Mouse (Mus musculus) liver, adult (tissue): ENCODE measurements around the gene Rora.

Experiments
- GATA4 ChIP-seq: IDR thresholded peaks from 2 replicates; pipeline ENCODE4 v1.6.1; 2014; ENCODE audit warnings: mild to moderate bottlenecking, low read length; ENCODE audit not compliant: insufficient replicate concordance

Gene Rora

DNA sequence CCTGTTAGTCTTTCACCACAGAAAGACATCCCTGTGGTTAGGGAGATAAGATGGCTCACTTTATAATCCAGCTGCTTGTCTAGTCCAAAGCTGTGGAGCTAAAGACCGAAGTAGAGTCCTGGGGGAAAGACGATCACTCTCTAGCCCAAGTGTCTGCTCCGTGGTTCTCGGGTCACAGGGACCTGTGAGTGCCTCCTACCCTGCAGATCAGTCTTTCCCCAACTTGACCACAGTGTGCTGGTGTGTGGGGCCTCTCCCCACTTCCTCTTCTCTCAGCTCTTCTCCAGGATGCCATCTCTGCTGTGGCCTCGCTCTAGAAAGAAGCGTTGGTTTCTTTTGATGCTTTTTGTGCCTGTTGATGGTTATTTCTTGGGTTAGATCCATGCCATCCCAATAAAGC is 682.5 kb downstream of the Rora start:
- no peak for TF ChIP-seq GATA4

DNA sequence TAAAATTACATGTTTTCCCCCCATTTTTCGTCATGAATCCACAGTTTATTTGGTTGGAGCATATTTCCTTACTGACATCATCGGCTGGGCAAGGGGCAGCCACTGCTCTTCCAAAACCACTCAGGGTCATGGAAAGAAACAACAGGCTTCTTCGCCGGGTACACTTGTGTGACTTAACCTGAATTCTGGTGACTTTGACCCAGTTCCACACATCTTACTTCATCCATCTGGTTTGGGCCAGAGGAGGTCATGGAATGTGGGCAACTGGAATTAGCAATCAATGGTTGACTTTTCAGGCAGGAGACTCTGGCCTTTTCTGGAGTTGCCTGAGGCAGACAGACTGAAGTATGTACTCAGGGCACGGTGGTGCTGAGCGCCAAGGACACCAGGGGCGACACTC is 685.6 kb downstream of the Rora start:
- no peak for TF ChIP-seq GATA4

DNA sequence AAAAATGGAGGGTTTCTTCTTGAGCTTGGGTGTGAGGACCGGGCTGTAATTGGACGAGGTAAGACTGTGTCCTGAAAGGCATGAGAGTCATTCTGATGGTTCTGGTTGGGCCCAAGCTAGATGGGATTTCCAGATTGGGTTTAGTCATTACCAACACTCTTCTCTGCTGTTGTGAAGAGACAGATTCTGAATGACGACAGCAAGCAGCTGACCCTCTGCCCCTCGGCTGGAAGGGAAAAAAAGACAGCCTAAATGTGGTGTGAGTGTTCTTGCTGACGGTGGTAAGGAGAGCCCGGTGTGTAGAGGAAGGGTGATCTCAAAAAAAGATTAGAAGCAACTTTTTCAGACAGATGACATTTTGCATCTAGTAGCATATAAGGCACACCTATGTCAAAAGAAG is 686.2 kb downstream of the Rora start:
- TF ChIP-seq GATA4, result no peak

- TF ChIP-seq GATA4, result no peak
These were observed 686.8 kb downstream of the Rora start for GRCm38 (mm10) chr9:69340421-69340820.

GRCm38 (mm10) chr9:69343881-69344280 is 690.3 kb downstream of the Rora start:
- TF ChIP-seq GATA4, result no peak

DNA sequence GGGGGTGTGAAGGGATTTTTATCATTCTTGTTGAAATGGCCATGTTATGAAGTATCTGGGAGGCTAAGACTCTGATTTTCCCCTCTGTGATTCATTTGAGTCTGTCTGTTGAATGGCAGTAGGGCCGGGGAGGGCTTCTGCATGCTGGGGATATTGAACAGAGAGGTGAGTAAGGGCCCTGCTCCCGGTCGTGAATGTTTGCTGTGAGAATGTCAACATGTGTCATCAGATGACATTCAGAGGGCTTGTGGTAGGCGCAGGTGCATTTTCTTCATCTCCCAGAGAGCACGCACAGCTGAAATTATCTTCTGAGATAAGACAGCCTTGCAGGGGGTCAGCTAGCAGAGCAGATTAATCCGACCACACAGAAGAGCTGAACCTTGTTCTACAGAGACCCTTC is 692.0 kb downstream of the Rora start:
- TF ChIP-seq GATA4, result no peak

- TF ChIP-seq GATA4, result no peak
These were observed 694.2 kb downstream of the Rora start for GRCm38 (mm10) chr9:69347796-69348195.

GRCm38 (mm10) chr9:69349537-69349936 is 696.0 kb downstream of the Rora start:
- TF ChIP-seq GATA4, result no peak

GRCm38 (mm10) chr9:69354228-69354627 is 700.6 kb downstream of the Rora start:
- no peak for TF ChIP-seq GATA4

DNA sequence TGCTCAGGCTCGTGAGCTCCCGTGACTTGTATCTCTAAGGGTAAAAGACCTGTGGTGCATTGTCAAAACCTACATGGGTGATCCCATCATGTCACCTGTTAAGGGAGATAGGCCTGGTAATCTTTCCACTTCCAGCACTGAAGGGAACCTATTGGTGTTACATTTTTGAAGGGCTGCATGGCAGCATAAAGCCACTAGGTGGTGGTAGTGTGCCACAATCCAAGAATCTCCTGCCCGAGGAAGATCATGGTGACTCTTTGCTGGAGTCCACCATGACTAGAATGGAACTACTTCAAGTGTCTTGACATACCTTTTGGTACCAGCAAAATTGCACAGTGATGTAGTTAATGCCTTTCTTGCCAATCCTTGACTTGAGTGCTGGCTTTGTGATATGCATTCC is 704.2 kb downstream of the Rora start:
- no peak for TF ChIP-seq GATA4

- no peak for TF ChIP-seq GATA4
These were observed 705.2 kb downstream of the Rora start for GRCm38 (mm10) chr9:69358797-69359196.

- no peak for TF ChIP-seq GATA4
These were observed 708.4 kb downstream of the Rora start for GRCm38 (mm10) chr9:69361951-69362445.

DNA sequence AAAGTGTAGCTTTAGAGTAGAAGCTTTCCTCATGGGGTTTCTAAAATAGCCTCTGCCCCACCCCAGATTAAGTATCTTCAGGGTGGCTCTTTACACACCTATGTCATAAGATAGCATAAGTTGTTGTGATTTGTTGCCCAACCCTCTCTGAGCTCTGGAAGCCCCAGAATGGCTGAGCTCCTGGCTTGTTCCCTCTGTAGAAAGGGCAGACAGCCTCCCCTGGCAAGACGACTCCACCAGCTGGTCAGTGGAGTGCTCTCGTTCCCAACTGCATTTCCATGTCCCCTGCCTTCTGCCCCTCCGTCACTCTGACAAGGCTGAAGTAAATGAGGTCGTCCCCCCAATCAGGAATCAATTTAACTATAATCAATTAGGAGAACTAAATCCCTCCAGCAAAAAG is 709.2 kb downstream of the Rora start:
- no peak for TF ChIP-seq GATA4

GRCm38 (mm10) chr9:69364117-69364516 is 710.5 kb downstream of the Rora start:
- no peak for TF ChIP-seq GATA4

DNA sequence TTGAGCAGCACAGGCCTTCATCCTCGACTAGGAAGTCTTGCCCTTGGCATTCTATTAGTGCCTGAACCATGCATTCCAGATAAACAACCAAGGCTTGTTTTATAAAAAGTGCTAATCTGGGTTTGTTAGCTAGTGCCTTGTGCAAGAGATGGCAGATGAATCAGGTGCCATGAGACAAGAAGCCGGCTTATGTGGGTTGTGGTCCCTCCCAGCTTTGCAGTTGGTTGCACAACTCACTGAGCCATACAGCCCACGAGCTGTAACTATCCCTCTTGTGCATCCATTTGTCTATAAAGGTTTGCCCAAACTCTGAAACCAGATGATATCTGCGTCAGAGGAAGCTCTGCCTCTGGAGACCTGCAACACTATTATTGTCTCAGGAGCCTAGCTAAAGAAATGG is 713.5 kb downstream of the Rora start:
- TF ChIP-seq GATA4, result no peak

GRCm38 (mm10) chr9:69368071-69368470 is 714.5 kb downstream of the Rora start:
- TF ChIP-seq GATA4, result no peak

GRCm38 (mm10) chr9:69371046-69371724 is 717.6 kb downstream of the Rora start:
- TF ChIP-seq GATA4, result no peak
